Mouse (Mus musculus): ENCODE data around the gene Cubn.

DNA sequence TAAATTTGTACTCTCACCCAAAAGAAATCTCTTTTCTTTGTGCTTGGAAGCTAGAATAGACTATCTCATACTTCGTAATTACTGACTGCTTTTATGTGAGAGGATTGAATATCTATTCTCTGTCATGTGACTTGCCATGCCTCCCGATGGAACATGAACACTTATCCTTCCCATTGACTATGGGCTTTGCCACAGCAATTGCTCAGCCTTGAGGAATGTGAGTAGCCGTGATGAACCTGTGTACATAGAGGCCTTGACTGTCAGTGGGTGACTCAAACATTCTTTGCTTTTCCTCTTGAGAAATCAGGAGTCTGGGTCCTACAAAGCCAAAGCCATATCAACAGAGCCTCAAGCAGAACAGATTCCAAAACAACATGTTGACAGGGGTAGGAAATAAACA, 40.7 kb downstream of the Cubn start:
- TF ChIP-seq EP300 (IDR thresholded peaks at IDR 0.05; ENCODE audit: low read length), result no peak
- TF ChIP-seq TCF12 (IDR thresholded peaks at IDR 0.05; ENCODE audit: low read depth, low read length), result no peak
- TF ChIP-seq E2F4 (IDR thresholded peaks at IDR 0.05; ENCODE audit: insufficient replicate concordance, low read depth, low read length), result no peak
- TF ChIP-seq CTCF (conservative IDR thresholded peaks at IDR 0.05 in 1 of 2, IDR thresholded peaks at IDR 0.05 in 1 of 2; ENCODE audit: low read depth in 2 of 2, low read length in 2 of 2), result no peak
- no peak for TF ChIP-seq SMC3 (IDR thresholded peaks at IDR 0.05; ENCODE audit: low read depth, low read length)
- TF ChIP-seq ZKSCAN1 (IDR thresholded peaks at IDR 0.05; ENCODE audit: borderline replicate concordance, low read depth, low read length), result no peak
- TF ChIP-seq NELFE (IDR thresholded peaks at IDR 0.05; ENCODE audit: low read depth, low read length), result no peak
- no peak for TF ChIP-seq USF1 (IDR thresholded peaks at IDR 0.05; ENCODE audit: low read depth, low read length)
- no peak for TF ChIP-seq RCOR1 (conservative IDR thresholded peaks at IDR 0.05; ENCODE audit: low read depth, low read length)
- TF ChIP-seq ZMIZ1 (IDR thresholded peaks at IDR 0.05; ENCODE audit: low read depth, low read length), result no peak
- no peak for TF ChIP-seq POLR2A (IDR thresholded peaks at IDR 0.05; ENCODE audit: low read depth, low read length)
- no peak for TF ChIP-seq ZC3H11A (IDR thresholded peaks at IDR 0.05; ENCODE audit: low read depth, low read length)
- no peak for TF ChIP-seq MAX (IDR thresholded peaks at IDR 0.05; ENCODE audit: low read length)
- TF ChIP-seq KAT2A (IDR thresholded peaks at IDR 0.05; ENCODE audit: insufficient replicate concordance, low read length), result no peak
